Mouse (Mus musculus): Measurements from ENCODE around the gene Igf2bp3. TPM values are rescaled to one million over a fixed set of nuclear protein-coding genes. Genes with fewer than 3 reads are reported as not detected.
"Not testable (repeated sequence)": the region's sequence is repeated elsewhere in the genome, so short reads cannot be mapped to it uniquely, and the experiment has no call there.

Igf2bp3 gene
- under 1 TPM; 0.24 to 0.35 TPM for total RNA-seq (2021)
- long read RNA-seq, experiment 1, partial matches to known transcripts = 0 of 35 reads
- long read RNA-seq, experiment 1, other reads (novel, unspliced or antisense) = 35 of 35 reads
- long read RNA-seq, experiment 2, full-length matches to known transcripts = 1 of 45 reads
- long read RNA-seq, experiment 2, partial matches to known transcripts = 0 of 45 reads
- long read RNA-seq, experiment 2, other reads (novel, unspliced or antisense) = 44 of 45 reads

DNA sequence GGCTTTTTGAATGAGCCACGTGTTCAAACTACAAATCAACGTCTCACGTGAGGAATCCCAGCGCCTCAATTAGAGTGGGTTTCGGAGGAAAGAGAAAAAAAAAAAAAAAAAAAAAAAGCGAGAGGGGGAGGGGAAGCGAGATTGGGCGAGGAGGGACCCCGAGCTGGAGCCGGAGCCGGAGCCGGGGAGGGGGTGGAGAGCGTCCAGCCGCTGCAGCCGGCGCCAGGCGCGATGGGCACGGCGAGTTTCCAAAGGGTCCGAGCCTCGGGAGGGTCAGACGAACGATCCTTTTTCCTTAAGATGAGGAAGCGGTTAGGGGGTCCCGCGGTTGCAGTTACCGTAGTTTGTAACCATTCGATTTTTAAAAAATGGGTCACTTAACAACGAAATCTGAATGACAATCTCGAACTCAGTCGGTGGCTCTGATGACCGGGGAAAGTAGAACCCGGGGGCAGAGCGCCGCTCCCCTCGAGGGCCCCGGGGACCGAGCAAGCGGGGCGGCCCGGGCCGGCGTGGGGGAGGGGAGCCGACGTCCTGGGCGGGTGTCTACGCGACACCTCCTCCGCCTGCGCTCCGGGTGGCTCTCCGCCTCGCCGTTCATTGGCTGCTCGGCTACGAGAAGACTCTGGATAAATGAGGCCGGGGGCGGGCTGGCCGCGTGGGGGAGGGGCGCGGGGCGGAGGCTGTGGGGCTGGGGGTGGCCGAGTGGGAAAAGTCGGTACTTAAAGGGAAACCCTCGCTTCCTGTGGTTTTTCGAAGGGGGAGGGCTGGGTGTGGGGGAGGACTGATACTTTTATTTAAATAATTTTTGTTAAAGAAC, at the start of gene Igf2bp3:
Igf2bp3 (minus strand) TSS at position 30 of the 820 bp plus-strand sequence.
- DNase-seq (ENCODE audit: low spot score in 2 of 2) = no peak

DNA sequence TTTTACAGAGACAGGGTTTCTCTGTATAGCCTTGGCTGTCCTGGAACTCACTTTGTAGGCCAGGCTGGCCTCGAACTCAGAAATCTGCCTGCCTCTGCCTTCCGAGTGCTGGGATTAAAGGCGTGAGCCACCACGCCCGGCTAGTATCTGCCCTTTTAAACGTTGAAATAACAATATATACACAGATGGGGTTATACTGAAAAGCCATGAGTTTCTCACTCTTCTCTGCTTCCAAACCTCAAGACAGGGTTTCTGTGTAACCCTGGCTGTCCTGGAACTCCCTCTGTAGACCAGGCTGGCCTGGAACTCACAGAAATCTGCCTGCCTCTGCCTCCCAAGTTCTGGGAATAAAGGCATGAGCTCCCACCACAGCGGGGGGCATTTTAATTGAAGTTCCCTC, 49.7 kb upstream of the Igf2bp3 start:
- DNase-seq (ENCODE audit: low spot score in 2 of 2) = not testable (repeated sequence)

DNA sequence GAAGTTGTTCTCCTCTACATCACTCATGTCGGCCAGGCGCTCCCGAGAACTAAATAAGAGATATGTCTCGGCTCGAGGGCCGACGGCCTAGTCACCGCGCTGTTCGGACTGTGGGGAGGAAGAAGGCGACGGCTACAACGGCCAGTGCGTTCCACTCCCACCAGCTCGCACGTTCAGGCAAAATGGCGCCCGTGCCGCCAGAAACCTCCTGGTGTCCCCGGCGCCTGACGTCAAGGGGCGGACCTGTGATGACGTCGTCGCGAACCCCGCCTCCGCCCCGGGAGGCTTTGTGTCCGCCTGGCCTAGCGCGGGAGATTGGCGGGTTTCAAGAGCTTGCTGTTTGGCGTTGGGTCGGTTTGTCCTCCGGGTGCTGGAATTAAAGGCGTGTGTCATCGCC, 49.1 kb upstream of the Igf2bp3 start, which contains the start of gene Tra2a:
Tra2a (minus strand) TSS at position 187 of the 397 bp plus-strand sequence.
- DNase-seq (ENCODE audit: low spot score in 2 of 2) = peak; percentile 94 to 97

DNA sequence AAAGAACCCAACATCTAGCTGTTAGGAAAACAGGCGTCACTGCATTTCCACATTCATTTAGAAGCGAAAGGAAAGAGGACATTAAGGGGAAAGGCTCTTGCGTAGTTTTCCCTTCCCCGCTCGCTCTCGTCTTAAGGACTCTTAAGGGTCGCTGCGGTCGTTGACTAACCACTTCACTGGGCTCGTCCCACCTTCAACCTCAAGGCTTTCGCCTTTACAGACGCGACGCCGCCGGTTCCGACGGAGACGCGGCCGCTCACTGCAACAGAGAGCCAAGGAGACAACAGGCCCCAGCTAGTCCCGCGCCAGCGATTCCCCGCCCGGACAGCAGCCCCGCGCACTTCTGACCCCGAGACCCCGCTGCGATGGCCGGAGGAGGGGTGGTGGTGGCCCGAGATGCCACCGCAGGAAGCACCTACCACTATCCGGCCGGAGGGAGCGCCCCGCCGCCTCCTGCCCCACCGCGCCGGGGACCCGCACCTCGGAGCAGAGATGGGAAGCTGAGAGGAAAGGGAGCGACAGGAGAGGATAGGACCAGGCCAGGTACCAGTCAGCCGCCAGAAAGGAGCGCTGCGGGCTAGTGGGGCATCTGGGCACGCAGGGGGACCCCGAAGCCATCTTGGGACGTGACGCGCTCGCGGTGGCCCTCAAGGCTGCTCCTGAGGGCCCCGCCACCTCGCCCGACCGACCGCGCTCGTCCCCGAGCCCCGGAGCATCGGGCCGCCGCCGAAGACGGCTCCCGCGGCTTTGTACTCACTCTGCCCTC, 48.5 kb upstream of the Igf2bp3 start:
- peak in 1 of 2 experiments; percentile 28 for DNase-seq (ENCODE audit: low spot score in 2 of 2)

DNA sequence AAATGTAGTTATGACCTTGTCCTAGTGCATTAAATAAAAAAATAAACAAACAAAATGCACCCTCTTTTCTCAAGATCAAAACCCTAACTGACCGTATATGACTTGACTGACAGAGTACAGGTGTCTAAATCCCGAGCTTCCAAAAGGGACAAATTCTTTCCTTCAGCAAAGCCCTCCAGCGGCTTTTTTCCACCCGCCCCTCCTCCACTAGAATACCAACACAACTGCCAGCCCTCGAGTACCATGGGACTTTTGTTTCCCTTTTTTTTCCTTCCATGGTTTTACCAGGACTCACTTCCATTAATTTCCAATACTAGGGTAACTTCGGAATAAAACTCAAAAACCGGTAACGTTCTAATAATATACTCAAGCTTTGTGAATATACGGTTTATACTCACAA, 47.7 kb upstream of the Igf2bp3 start:
- no peak for DNase-seq (ENCODE audit: low spot score in 2 of 2)

DNA sequence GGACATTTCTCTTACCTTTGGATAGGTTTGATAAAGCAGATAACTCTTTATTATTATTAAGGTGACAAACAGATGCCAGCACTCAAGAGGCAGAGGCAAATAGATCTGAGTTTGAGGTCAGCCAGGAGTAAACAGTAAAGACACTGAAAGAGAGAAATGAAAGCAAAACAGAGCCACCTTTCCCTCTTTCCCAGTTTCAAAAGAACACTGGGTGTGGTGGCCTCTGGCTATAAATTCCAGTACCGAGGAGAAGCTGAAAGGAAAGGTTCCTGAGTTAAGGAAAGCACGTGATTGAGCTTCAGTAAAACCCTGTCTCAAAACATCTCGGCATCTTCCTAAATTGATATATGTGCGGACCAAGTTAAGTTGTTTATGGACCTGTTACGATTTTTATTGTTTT, 45.0 kb upstream of the Igf2bp3 start:
- no peak for DNase-seq (ENCODE audit: low spot score in 2 of 2)

DNA sequence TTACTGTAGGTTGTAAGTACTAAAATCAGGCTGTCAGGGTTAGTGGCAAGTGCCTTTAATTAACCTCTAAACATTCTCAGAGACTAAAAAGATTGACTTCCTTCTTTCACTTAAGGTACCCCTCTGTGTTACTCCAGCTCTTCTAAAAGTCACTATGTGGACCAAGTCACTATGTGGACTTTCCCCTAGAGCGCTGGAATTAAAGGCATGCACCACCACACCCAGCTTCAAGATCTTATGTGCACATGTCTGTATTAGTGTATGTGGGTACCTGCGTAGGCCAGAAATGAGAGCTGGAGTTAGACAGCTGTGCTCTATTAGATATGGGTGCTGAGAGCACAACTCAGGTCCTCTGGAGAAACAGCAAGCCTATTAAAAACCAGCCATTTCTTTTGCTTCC, 43.1 kb upstream of the Igf2bp3 start:
- DNase-seq (ENCODE audit: low spot score in 2 of 2) = no peak

DNA sequence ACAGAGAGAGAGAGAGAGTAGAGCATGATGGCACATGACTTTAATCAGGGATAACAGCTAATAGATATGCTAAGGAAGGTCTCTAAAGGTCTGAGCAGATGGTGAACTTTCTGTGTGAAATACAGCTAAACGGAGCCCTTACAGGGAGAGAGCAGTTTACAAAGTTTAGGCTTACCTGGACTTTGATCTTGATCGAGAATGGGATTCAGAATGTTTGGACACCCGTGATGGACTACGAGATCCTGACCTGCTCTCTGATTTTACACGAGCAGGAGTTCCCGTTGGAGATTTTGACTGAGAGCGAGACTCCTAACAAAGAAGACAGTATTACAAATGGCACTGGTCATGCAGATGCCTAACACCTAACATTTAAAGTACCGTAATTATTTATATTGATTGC, 37.5 kb upstream of the Igf2bp3 start:
- DNase-seq (ENCODE audit: low spot score in 2 of 2) = no peak

DNA sequence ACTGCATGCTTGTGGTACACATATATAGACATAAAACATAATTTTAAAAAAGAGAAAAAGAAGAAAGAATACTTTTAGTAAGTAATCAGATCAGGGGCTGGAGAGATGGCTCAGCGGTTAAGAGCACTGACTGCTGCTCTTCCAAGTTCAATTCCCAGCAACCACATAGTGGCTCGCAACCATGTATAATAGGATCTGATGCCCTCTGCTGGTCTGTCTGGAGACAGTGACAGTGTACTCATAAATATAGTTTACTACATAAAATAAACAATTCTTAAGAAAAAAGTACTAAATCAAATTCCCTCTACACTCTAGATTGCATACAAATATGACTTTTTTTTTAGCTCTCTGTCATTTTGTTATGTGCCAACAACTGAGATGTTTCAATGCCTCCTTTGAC, 36.4 kb upstream of the Igf2bp3 start:
- DNase-seq (ENCODE audit: low spot score in 2 of 2) = no peak

DNA sequence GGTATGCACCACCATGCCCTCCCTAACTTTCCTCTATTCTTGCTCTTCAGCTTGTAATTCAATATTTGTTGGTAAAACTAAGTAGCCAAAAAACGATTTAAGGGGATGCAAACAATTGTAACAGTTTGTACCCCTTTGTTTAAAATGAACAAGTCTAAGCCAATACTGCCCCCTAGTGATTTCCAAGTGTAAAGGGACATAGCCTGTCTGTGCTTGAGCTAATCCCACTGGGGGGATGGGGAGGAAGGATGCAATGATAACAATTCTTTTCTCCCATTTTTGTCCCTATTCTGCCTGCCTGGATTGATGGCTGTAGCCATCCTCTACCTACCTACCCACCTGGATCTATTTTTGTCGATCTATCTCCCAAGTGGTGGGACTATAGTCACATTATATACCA, 32.5 kb upstream of the Igf2bp3 start:
- peak in 1 of 2 experiments; percentile 37 for DNase-seq (ENCODE audit: low spot score in 2 of 2)

DNA sequence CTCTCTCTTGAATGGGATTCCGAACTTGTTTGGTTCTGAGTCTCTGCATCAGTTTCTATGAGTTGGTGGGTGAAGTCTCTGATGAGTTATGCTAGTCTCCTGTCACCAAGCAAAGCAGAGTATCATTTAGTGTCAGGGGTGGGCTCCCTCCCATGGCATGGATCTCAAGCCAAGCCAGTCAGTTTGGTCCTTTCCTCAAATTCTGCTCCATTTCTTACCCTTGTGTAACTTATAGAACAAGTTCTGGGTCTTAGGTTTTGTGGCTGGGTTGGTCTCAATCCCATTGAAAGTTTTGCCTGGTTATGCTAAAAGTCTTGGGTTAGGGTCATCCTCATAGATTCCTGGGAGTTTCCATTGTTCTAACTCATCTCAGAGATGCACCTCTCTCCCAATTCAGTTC, 27.6 kb upstream of the Igf2bp3 start:
- DNase-seq (ENCODE audit: low spot score in 2 of 2) = no peak

DNA sequence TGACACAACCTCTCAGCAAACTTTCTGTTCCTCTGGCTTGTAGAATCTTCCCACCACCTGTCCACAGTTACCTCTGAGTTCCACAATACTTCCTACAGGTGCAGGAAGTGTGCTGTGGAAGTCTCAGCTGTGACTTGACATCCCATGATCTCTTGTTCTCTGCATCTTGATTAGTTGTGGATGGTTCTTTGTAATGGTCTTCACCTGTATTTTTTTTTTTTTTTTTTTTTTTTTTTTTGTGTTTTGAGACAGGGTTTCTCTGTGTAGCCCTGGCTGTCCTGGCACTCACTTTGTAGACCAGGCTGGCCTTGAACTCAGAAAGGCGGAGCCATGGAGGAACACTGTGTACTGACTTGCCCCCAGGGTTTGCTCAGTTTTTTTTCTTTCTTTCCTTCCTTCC, 26.8 kb upstream of the Igf2bp3 start:
- no peak for DNase-seq (ENCODE audit: low spot score in 2 of 2)

DNA sequence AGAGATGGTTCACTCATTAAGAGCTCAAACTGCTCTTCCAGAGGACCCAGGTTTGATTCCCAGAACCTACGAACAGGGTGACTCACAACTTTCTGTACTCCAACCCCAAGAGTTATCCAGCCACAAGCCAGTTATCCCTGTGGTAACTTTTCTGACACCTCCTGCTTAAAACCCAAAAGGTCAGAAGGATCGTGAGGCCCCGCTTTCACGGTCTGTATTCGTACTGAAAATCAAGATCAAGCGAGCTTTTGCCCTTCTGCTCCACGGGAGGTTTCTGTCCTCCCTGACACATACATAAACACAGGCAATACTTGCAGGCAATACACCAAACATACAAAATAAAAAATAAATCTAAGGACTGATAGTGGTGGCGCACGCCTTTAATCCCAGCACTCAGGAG, 21.6 kb upstream of the Igf2bp3 start:
- DNase-seq (ENCODE audit: low spot score in 2 of 2) = peak; percentile 100

DNA sequence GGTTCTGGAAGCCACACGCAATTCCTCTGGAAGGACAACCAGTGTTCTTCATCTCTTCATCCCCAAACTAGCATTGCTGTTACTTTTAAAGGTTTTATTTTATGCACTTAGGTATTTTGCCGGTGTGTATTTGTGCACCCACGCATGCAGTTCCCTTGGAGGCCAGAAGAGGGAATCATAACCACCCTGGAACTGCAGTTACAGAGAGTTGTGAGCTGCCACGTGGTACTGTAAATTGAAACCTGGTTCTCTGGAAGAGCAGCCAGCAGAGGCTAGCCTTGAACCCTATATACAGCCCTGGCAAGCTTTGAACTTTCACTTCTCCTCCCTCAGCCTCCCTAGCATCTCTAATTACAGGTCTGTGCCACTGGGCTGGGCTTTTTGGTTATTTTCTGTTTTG, 18.6 kb upstream of the Igf2bp3 start:
- DNase-seq (ENCODE audit: low spot score in 2 of 2) = no peak

DNA sequence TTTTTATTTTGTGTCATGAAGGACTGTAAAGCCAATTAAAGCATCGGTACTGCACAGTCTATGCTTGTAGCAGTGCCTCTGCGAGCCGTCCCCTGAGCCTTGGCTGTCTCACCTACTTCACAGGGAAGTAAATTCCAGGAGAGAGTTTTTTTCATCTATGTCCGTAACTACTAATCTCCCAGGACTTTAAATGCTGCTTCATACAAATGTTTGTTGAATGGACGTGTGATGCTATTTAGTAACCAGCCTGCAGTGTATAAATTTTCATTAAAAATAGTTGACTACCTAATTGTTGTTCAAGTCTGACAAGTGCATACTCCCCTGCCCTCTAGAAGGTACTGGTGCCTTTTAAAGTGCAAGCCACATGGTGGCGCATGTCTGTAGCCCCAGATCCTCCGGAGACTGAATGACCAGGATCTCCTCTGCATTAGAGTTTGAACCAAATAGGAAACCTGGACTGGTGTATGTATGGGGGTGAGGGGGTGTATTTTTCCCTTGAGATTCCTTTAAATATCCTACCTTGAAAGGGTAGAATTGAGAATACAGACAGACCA, 13.4 kb upstream of the Igf2bp3 start:
- no peak for DNase-seq (ENCODE audit: low spot score in 2 of 2)

DNA sequence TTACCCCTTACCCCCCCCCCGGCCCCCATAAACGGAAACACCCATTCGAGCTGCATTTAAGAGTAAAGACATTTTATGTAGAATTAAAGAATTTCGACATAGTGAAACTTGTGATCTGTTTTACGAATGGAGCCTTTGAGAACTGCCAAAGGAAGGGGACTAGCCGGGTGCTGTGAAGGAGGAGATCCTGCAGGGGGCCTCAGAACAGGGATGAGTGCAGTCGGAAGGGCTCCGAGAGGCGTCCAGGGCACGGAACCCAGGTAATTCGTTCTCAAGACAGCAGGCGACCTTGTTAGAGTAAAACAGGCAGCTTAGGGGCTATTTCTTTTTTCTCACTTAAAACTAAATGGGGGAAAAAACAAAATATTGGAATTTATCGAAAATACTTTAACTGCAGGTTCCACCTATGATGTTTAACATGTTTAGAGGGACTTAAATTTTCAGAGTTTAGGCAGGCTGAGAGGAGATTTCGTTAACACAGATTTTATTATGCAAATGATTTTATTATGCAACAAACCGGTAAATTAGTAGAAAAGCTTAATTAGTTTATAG, 12.5 kb upstream of the Igf2bp3 start:
- DNase-seq (ENCODE audit: low spot score in 2 of 2) = no peak

DNA sequence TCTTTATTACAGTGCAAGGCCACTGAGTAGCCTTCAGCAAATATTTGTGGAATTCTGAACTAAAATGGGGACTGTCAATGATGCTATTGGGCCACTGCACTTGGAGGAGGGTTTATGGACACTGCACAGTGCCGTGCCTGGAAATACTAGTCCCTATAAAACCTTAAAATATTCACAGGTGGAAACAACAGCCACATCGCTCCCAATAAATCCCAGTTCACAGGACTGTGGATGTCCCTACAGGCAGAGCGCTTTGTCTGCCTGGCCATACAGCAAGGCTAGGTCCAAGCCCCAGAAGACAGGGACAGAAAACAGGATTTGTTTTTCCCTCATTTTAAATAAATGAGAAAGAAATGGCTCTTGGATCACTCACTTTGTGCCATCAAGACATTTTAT, 11.0 kb upstream of the Igf2bp3 start:
- no peak for DNase-seq (ENCODE audit: low spot score in 2 of 2)

DNA sequence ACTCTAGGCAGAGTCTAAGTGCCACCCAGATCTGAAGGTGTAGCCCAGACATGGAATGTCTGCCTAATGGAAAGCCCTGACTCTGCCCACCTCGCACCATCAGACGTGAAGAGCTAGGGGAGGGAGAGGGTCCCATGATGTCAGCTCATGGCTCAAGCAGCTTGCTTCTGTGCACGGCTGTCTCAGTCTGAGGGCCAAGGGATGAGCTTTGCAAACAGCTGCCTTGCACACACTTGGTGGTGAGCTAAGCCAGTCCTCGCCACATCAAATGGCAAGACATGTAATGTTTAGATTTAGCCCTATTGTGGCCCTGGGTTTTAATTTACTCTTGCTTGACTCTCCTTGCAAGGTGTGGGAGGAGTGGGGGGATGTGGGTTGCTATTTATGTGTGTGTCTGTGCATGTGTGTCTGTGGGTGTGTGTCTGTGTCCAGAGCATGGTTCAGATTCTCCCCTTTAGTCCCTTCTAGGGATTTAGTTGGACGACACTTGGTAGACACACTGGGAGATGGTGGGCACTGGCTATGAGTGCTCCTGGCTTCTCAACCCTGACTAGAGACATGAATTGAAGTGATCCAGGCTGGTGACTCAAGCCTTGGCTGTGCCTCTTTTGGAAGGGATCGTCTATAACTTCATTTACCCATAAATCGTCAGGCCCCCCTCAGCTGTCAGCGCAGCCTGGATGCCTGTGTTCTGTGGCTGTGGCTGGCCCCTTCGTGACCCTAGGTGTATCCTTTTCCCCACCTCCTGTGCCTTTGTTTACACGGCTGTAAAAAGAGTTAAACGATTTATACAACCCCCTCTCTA, 10.4 kb upstream of the Igf2bp3 start:
- no peak for DNase-seq (ENCODE audit: low spot score in 2 of 2)

DNA sequence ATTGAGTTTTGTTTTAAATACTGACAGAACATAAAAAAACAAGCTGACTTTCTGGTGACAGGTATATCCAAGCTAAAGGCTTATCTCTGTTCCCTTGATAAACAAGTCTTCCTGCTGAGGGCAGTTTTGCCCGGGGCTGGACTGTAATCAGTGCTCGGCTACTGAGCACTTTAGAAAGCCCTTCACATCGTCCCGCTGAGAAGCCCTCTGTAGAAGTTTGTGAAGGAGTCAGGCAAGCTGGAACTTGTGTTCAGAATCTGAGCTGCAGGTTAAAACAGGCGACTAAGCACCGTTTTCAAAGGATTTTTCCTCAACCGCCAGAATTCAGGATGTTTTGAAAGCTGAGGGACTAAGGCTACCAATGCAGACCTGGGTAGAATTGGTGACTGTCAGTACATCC, 7.1 kb upstream of the Igf2bp3 start:
- no peak for DNase-seq (ENCODE audit: low spot score in 2 of 2)

DNA sequence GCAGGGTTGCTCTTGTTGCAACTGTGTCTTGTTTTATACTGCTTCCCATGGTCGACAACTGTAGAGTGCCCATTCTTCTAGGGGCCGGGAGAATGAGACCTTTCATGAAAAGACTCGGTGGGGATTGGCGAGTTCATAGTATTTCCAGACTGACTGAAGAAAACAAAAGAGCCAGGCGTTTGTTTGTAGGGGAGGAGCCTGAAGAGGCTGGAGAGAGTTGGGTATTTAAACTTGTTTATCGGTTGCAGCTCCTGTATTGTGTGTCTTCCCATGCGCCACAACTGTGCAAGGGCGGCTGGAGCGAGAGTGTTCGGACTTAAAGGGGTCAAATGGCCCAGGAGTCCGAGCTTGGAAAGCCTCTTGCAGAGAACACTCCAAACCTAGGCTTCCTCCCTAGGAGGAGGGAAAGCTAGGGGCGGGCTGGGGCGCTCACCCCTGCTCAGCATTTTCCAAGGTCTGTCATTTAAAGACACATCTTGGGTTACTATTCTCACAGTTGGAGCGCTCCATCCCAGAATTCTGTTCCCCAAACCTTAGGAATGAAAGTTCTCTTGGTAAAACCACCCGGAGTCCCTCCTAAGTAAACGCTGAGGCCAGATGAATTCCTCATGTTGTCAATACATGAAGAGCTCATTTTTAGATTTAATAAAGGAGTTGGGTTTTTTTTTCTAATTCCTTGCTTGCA, 5.3 kb upstream of the Igf2bp3 start:
- DNase-seq (ENCODE audit: low spot score in 2 of 2) = no peak

Data from layer of hippocampus, postnatal 14 days (tissue).